Mouse (Mus musculus): ENCODE measurements at regions not wholly inside any gene's neighbourhood (a gene's known extent, or its start where the extent isn't known, plus 50 kb on each side); places are given as distances from the start of the nearest gene placed in this dataset.

DNA sequence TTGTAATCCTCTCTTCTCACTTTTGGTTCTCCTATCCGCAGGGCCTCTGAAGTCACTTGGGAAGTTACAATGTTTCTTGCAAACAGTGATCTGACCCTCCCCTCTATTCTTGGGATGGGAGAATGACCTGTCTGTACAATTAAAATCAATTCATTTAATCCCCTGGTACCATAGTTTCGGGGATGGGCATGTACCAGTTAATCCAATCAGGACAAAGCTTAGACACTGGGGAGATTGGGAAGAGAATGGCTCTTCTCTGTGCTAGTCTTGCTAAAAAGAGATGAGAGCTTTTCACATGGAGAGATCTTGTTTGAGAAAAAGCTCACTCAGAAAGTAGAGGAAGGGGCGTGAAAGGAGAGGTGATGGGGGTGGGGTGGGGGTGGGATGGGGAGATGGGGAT is 98.1 kb upstream of the Got2 start:
- H3K4me3 ChIP-seq (replicated peaks), result no peak overlapping the region
- H3K9me3 ChIP-seq, result no peaks in the 10 kb centered on the region
- no peak for TF ChIP-seq FLI1 (IDR thresholded peaks at IDR 0.05; ENCODE audit: low read length)
- TF ChIP-seq GATA1 (IDR thresholded peaks at IDR 0.05; ENCODE audit: borderline replicate concordance, low read length), result no peak
- H3K4me1 ChIP-seq, result no peaks in the 10 kb centered on the region
- H3K27me3 ChIP-seq (replicated peaks), result no peaks in the 10 kb centered on the region
- H3K36me3 ChIP-seq (replicated peaks; ENCODE audit: low read length), result no peaks in the 10 kb centered on the region

DNA sequence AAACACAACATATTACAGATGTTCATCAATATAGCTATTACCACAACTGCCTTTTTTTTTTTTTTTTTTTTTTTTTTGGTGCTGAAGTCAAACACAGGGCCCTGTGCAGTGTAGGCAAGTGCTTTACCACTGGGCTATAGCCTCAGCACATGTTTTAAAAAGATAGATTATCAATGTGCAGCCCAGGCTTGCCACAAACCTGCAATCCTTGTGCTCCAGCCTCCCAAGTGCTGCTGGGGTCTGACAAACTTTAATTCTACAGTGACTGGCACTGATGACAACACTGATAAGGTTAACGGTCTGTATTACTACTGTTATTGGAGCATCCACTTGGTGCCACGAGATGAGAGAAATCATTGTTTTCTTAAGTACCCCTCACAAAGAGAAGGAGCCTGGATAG is 95.3 kb upstream of the Got2 start:
- H3K27me3 ChIP-seq (replicated peaks), result no peaks in the 10 kb centered on the region
- TF ChIP-seq GATA1 (IDR thresholded peaks at IDR 0.05; ENCODE audit: borderline replicate concordance, low read length) (no peak), FLI1 (IDR thresholded peaks at IDR 0.05; ENCODE audit: low read length) (no peak)
- H3K4me3 ChIP-seq (replicated peaks), result no peak overlapping the region
- H3K9me3 ChIP-seq, result no peaks in the 10 kb centered on the region
- H3K4me1 ChIP-seq, result no peaks in the 10 kb centered on the region
- H3K36me3 ChIP-seq (replicated peaks; ENCODE audit: low read length), result no peaks in the 10 kb centered on the region

GRCm38 (mm10) chr8:95980405-95980804 is 92.1 kb upstream of the Got2 start:
- Histone ChIP-seq H3K4me3 (replicated peaks) (no peak overlapping the region), H3K4me1 (no peaks in the 10 kb centered on the region), H3K9me3 (no peaks in the 10 kb centered on the region), H3K36me3 (replicated peaks; ENCODE audit: low read length) (no peaks in the 10 kb centered on the region), H3K27me3 (replicated peaks) (no peaks in the 10 kb centered on the region)
- TF ChIP-seq FLI1 (IDR thresholded peaks at IDR 0.05; ENCODE audit: low read length) (no peak), GATA1 (IDR thresholded peaks at IDR 0.05; ENCODE audit: borderline replicate concordance, low read length) (no peak)

- H3K4me3 ChIP-seq (replicated peaks), result no peak overlapping the region
- H3K36me3 ChIP-seq (replicated peaks; ENCODE audit: low read length), result no peaks in the 10 kb centered on the region
- H3K9me3 ChIP-seq, result no peaks in the 10 kb centered on the region
- TF ChIP-seq GATA1 (IDR thresholded peaks at IDR 0.05; ENCODE audit: borderline replicate concordance, low read length) (no peak), FLI1 (IDR thresholded peaks at IDR 0.05; ENCODE audit: low read length) (no peak)
- H3K27me3 ChIP-seq (replicated peaks), result no peaks in the 10 kb centered on the region
- no peaks in the 10 kb centered on the region for H3K4me1 ChIP-seq
Measured at GRCm38 (mm10) chr8:95979223-95979622, 90.9 kb upstream of the Got2 start.

- Histone ChIP-seq H3K4me1 (no peaks in the 10 kb centered on the region), H3K9me3 (no peaks in the 10 kb centered on the region), H3K4me3 (replicated peaks) (no peak overlapping the region), H3K36me3 (replicated peaks; ENCODE audit: low read length) (no peaks in the 10 kb centered on the region), H3K27me3 (replicated peaks) (no peaks in the 10 kb centered on the region)
- TF ChIP-seq FLI1 (IDR thresholded peaks at IDR 0.05; ENCODE audit: low read length) (no peak), GATA1 (IDR thresholded peaks at IDR 0.05; ENCODE audit: borderline replicate concordance, low read length) (no peak)
Measured at GRCm38 (mm10) chr8:95974889-95975288, 86.5 kb upstream of the Got2 start.

- Histone ChIP-seq H3K36me3 (replicated peaks; ENCODE audit: low read length) (no peaks in the 10 kb centered on the region), H3K9me3 (no peaks in the 10 kb centered on the region), H3K4me1 (no peaks in the 10 kb centered on the region), H3K4me3 (replicated peaks) (no peak overlapping the region), H3K27me3 (replicated peaks) (no peaks in the 10 kb centered on the region)
- TF ChIP-seq FLI1 (IDR thresholded peaks at IDR 0.05; ENCODE audit: low read length), result no peak
- no peak for TF ChIP-seq GATA1 (IDR thresholded peaks at IDR 0.05; ENCODE audit: borderline replicate concordance, low read length)
Measured at GRCm38 (mm10) chr8:95974231-95974630, 85.9 kb upstream of the Got2 start.

DNA sequence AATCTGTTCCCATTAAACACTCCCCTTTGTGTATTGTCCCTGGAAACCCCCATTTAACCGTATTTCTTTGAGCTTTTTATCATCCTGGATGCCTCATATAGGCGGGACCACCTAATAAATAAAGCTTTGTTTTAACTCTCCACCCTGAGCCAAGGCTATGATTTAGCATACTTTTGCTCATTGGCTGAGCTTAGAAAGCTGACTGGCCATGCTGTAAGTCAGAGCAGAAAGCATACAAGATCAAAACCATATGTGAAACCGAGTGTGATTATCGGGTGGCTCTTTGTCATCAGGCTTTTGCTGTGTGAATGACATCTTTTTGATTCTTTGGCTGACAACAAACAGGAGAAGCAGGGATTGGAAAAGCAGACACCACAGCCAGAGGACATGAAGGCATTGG is 85.2 kb upstream of the Got2 start:
- no peaks in the 10 kb centered on the region for H3K9me3 ChIP-seq
- no peaks in the 10 kb centered on the region for H3K4me1 ChIP-seq
- no peaks in the 10 kb centered on the region for H3K36me3 ChIP-seq (replicated peaks; ENCODE audit: low read length)
- no peak for TF ChIP-seq GATA1 (IDR thresholded peaks at IDR 0.05; ENCODE audit: borderline replicate concordance, low read length)
- TF ChIP-seq FLI1 (IDR thresholded peaks at IDR 0.05; ENCODE audit: low read length), result no peak
- no peak overlapping the region for H3K4me3 ChIP-seq (replicated peaks)
- H3K27me3 ChIP-seq (replicated peaks), result no peaks in the 10 kb centered on the region

GRCm38 (mm10) chr8:95968828-95969227 is 80.5 kb upstream of the Got2 start:
- no peaks in the 10 kb centered on the region for H3K27me3 ChIP-seq (replicated peaks)
- H3K4me1 ChIP-seq, result no peaks in the 10 kb centered on the region
- H3K36me3 ChIP-seq (replicated peaks; ENCODE audit: low read length), result no peaks in the 10 kb centered on the region
- TF ChIP-seq GATA1 (IDR thresholded peaks at IDR 0.05; ENCODE audit: borderline replicate concordance, low read length), result no peak
- TF ChIP-seq FLI1 (IDR thresholded peaks at IDR 0.05; ENCODE audit: low read length), result no peak
- H3K9me3 ChIP-seq, result no peaks in the 10 kb centered on the region
- H3K4me3 ChIP-seq (replicated peaks), result no peak overlapping the region

DNA sequence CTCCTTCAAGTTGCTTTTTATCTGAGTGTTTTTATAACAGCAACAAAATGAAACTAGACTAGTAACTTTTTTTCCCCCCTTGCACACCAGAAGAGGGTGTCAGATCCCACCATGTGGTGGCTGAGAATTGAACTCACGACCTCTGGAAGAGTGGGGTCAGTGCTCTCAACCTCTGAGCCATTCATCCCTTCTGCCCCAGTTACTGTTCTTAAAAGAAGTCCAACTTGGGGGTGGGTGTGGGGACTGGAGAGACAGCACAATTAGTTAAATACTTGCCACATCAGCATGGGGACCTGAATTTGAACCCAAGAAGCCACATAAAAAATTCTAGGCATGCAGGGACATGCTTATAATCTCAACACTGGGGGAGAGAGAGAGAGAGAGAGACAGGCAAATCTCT is 78.1 kb upstream of the Got2 start:
- TF ChIP-seq GATA1 (IDR thresholded peaks at IDR 0.05; ENCODE audit: borderline replicate concordance, low read length), result no peak
- TF ChIP-seq FLI1 (IDR thresholded peaks at IDR 0.05; ENCODE audit: low read length), result no peak
- H3K36me3 ChIP-seq (replicated peaks; ENCODE audit: low read length), result no peaks in the 10 kb centered on the region
- H3K4me1 ChIP-seq, result no peaks in the 10 kb centered on the region
- no peaks in the 10 kb centered on the region for H3K9me3 ChIP-seq
- H3K27me3 ChIP-seq (replicated peaks), result no peaks in the 10 kb centered on the region
- no peak overlapping the region for H3K4me3 ChIP-seq (replicated peaks)

DNA sequence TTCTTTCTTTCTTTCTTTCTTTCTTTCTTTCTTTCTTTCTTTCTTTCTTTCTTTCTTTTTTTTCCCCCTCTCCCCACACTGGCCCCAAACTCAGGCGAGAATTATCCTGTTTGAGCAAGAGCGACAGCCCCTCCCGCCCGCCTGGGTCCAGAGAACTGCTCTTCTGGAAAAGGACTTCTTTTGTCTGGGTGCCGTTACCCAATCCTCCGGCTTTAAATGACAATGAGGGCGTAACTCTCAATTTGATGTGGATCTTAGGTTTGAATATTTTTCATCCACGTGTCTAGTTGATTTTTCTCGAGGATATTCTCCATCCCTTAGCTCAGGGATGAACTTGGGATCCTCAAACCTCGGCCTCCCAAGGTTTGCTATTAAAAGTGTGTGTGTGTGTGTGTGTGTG is 63.9 kb upstream of the Got2 start:
- no peaks in the 10 kb centered on the region for H3K9me3 ChIP-seq
- TF ChIP-seq FLI1 (IDR thresholded peaks at IDR 0.05; ENCODE audit: low read length) (no peak), GATA1 (IDR thresholded peaks at IDR 0.05; ENCODE audit: borderline replicate concordance, low read length) (no peak)
- no peaks in the 10 kb centered on the region for H3K4me1 ChIP-seq
- H3K4me3 ChIP-seq (replicated peaks), result peak overlapping the region; percentile 65
- no peaks in the 10 kb centered on the region for H3K36me3 ChIP-seq (replicated peaks; ENCODE audit: low read length)
- peaks cover 6% of the 10 kb centered on the region for H3K27me3 ChIP-seq (replicated peaks)

- Histone ChIP-seq H3K27me3 (replicated peaks) (peaks cover 6% of the 10 kb centered on the region), H3K4me1 (no peaks in the 10 kb centered on the region), H3K36me3 (replicated peaks; ENCODE audit: low read length) (no peaks in the 10 kb centered on the region), H3K4me3 (replicated peaks) (peak overlapping the region; percentile 76), H3K9me3 (no peaks in the 10 kb centered on the region)
- no peak for TF ChIP-seq GATA1 (IDR thresholded peaks at IDR 0.05; ENCODE audit: borderline replicate concordance, low read length)
- no peak for TF ChIP-seq FLI1 (IDR thresholded peaks at IDR 0.05; ENCODE audit: low read length)
Measured at GRCm38 (mm10) chr8:95951794-95952193, 63.4 kb upstream of the Got2 start.
